Mouse (Mus musculus): Measurements from ENCODE around the gene Nup50. TPM values are rescaled to one million over a fixed set of nuclear protein-coding genes. Genes with fewer than 3 reads are reported as not detected.
A peak's percentile ranks its signal among the peaks of the same experiment; 100 is the strongest.

Gene Nup50
- polyA plus RNA-seq, 1 experiment from 2014 or later: 40.5 TPM

DNA sequence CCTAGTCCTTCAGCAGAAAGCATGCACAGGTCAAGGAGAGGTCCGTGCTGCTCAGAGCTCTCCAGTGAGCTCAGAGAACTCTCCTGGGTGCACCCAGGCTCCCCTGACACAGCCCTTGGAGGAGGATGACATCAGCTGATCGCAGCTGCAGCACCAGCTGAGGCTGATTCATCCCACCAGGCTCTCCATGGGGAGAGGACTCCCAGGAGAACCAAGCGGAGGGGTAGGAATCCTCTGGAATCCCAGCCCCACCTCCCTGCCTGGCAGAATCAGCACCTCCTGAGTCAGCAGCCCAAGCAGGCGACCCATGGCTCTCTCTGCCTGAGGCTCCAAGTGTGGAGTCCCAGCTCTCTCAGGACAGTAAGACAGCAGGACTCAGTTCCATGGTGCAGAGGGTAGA, 52.5 kb downstream of the Nup50 start:
- no peak; the same call in 1 of the 2 replicates for ATAC-seq (ENCODE audit: insufficient number of reproducible peaks, insufficient read depth, low FRiP score, low read depth)
- Histone ChIP-seq H3K4me2 (replicated peaks; ENCODE audit: low read depth, low read length) (no peak overlapping the region), H3K9me3 (ENCODE audit: control insufficient read depth, low read depth, low read length) (no peaks in the 10 kb centered on the region), H3K27ac (ENCODE audit: low read length) (no peak overlapping the region), H3K36me3 (ENCODE audit: control insufficient read depth, insufficient read depth, low read length) (no peaks in the 10 kb centered on the region), H3K9ac (replicated peaks; ENCODE audit: low read depth, low read length) (no peak overlapping the region), H3K4me1 (ENCODE audit: control insufficient read depth, insufficient read depth, low read length) (no peaks in the 10 kb centered on the region), H3K4me3 (ENCODE audit: low read depth, low read length) (no peak overlapping the region), H3K27me3 (ENCODE audit: control insufficient read depth, insufficient read depth, low read length) (no peaks in the 10 kb centered on the region)
- 29% methylated on average over 4 of the region's 4 CpGs for WGBS

GRCm38 (mm10) chr15:84981609-84982313, 58.5 kb downstream of the Nup50 start:
- Histone ChIP-seq H3K9me3 (ENCODE audit: control insufficient read depth, low read depth, low read length) (no peaks in the 10 kb centered on the region), H3K27ac (ENCODE audit: low read length) (no peak overlapping the region), H3K4me3 (ENCODE audit: low read depth, low read length) (no peak overlapping the region), H3K4me2 (replicated peaks; ENCODE audit: low read depth, low read length) (no peak overlapping the region), H3K4me1 (ENCODE audit: control insufficient read depth, insufficient read depth, low read length) (peaks cover 5% of the 10 kb centered on the region; the same call in 1 of the 2 replicates), H3K36me3 (ENCODE audit: control insufficient read depth, insufficient read depth, low read length) (no peaks in the 10 kb centered on the region), H3K9ac (replicated peaks; ENCODE audit: low read depth, low read length) (no peak overlapping the region), H3K27me3 (ENCODE audit: control insufficient read depth, insufficient read depth, low read length) (no peaks in the 10 kb centered on the region)
- WGBS: 79% methylated on average over 9 of the region's 9 CpGs
- no peak for ATAC-seq (ENCODE audit: insufficient number of reproducible peaks, insufficient read depth, low FRiP score, low read depth)

GRCm38 (mm10) chr15:84982888-84983287, 59.7 kb downstream of the Nup50 start:
- Histone ChIP-seq H3K4me3 (ENCODE audit: low read depth, low read length) (no peak overlapping the region), H3K27ac (ENCODE audit: low read length) (no peak overlapping the region), H3K4me2 (replicated peaks; ENCODE audit: low read depth, low read length) (no peak overlapping the region), H3K9me3 (ENCODE audit: control insufficient read depth, low read depth, low read length) (no peaks in the 10 kb centered on the region), H3K36me3 (ENCODE audit: control insufficient read depth, insufficient read depth, low read length) (no peaks in the 10 kb centered on the region), H3K27me3 (ENCODE audit: control insufficient read depth, insufficient read depth, low read length) (no peaks in the 10 kb centered on the region), H3K9ac (replicated peaks; ENCODE audit: low read depth, low read length) (no peak overlapping the region), H3K4me1 (ENCODE audit: control insufficient read depth, insufficient read depth, low read length) (peaks cover 9% of the 10 kb centered on the region; the same call in 1 of the 2 replicates)
- ATAC-seq (ENCODE audit: insufficient number of reproducible peaks, insufficient read depth, low FRiP score, low read depth): no peak
- WGBS: 83% methylated on average over 3 of the region's 3 CpGs

DNA sequence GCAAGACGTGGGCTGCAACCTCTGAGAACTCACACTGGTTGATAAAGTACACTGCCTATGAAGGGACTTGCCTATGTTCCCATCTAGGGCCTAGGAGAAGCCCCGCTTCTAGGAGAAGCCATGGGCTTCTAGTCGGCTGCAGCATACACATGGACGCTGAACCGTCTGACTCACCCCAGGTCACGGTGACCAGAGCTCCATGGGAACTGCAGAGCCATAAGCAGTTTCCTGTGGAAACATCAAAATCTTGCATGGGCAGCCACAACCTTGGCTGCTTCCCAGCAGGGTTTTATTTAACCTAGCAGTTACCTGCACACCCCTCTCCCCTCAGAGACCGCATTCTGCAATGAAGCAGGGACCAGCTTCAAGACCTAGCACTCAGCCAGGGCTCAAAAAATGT, 60.5 kb downstream of the Nup50 start:
- Histone ChIP-seq H3K4me3 (ENCODE audit: low read depth, low read length) (no peak overlapping the region), H3K27me3 (ENCODE audit: control insufficient read depth, insufficient read depth, low read length) (no peaks in the 10 kb centered on the region), H3K36me3 (ENCODE audit: control insufficient read depth, insufficient read depth, low read length) (no peaks in the 10 kb centered on the region), H3K27ac (ENCODE audit: low read length) (no peak overlapping the region), H3K9ac (replicated peaks; ENCODE audit: low read depth, low read length) (no peak overlapping the region), H3K4me2 (replicated peaks; ENCODE audit: low read depth, low read length) (no peak overlapping the region), H3K9me3 (ENCODE audit: control insufficient read depth, low read depth, low read length) (no peaks in the 10 kb centered on the region), H3K4me1 (ENCODE audit: control insufficient read depth, insufficient read depth, low read length) (peaks cover 13% of the 10 kb centered on the region; the same call in 1 of the 2 replicates)
- no peak for ATAC-seq (ENCODE audit: insufficient number of reproducible peaks, insufficient read depth, low FRiP score, low read depth)
- WGBS: 82% methylated on average over 7 of the region's 7 CpGs

DNA sequence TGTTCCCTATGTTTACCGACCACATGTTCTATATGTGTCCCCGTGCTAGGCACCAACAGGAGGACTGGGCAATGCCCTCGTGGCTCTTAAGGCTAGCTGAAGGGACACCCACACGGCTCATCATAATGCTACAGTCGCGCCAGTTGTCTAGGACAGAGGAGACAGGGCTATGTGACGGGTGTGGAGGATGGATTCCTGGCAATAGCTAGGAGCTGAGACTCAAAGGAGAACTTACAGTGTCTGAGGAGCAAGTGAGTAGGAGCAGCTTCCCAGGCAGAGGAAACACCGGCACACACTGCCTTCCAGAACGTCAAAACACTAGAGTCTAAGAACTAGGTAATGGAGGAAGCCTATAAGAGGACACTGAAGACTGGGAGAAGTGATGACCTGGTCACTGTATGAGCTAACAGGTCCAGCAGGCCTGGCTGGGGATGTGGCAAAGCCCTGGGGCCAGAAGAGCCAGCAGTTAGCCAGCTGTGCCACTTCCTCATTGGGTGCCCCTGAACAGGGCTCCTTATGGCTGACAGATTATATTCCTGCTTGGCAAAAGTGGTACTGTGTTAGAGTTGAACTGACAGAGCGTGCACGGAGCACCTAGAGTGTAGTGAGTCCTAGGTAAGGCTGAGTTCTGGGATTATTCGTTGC, 62.4 kb downstream of the Nup50 start:
- WGBS: 85% methylated on average over 12 of the region's 12 CpGs
- no peaks in the 10 kb centered on the region for H3K9me3 ChIP-seq (ENCODE audit: control insufficient read depth, low read depth, low read length)
- no peak overlapping the region for H3K4me3 ChIP-seq (ENCODE audit: low read depth, low read length)
- no peaks in the 10 kb centered on the region for H3K27me3 ChIP-seq (ENCODE audit: control insufficient read depth, insufficient read depth, low read length)
- H3K36me3 ChIP-seq (ENCODE audit: control insufficient read depth, insufficient read depth, low read length): no peaks in the 10 kb centered on the region
- H3K27ac ChIP-seq (ENCODE audit: low read length): no peak overlapping the region
- H3K4me2 ChIP-seq (replicated peaks; ENCODE audit: low read depth, low read length): no peak overlapping the region
- ATAC-seq (ENCODE audit: insufficient number of reproducible peaks, insufficient read depth, low FRiP score, low read depth): no peak
- no peak overlapping the region for H3K9ac ChIP-seq (replicated peaks; ENCODE audit: low read depth, low read length)
- peaks cover 13% of the 10 kb centered on the region; the same call in 1 of the 2 replicates for H3K4me1 ChIP-seq (ENCODE audit: control insufficient read depth, insufficient read depth, low read length)

DNA sequence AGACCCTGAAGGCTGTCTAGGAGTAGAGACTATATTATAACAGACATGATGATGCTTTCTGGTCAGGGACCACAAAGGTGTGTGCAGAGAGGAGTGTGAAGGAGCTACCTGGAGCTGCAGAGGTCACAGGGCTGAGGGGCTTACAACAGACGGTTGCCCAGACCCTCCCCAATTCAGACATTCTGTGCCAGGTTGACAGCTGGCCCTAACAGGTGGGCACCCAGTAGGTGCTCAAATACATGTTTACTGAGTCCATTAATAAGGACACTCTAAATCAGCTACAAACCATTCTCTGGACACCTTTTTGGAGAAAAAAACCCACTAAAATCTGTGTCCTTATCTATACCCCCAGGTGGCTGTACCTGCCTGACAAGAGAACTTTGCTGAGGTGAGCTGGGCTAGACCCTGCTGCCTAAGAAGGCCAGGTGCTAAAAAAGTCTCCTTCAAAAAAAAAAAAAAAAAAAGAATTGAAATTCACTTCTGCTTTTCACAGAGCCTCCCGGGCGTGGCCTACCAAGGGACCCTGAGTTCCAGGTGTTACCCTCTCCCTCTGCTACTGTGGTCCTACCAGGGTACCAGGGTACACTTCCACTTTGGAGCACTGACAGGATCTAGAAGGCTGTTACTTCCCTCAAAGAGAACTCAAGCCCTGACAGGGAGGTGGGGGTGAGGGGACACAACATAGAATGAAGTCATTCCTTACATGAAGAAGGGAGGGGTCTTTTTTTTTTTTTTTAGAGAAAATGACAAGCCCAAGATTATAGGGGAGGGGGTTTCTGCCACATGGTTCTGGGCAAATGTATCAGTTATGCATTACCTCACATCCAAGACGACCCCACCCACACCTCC, 63.2 kb downstream of the Nup50 start:
- Histone ChIP-seq H3K4me3 (ENCODE audit: low read depth, low read length) (peak overlapping the region; percentile 74), H3K27me3 (ENCODE audit: control insufficient read depth, insufficient read depth, low read length) (no peaks in the 10 kb centered on the region), H3K27ac (ENCODE audit: low read length) (no peak overlapping the region), H3K36me3 (ENCODE audit: control insufficient read depth, insufficient read depth, low read length) (no peaks in the 10 kb centered on the region), H3K9ac (replicated peaks; ENCODE audit: low read depth, low read length) (peak overlapping the region; percentile 88; the same call in 1 of the 2 replicates), H3K4me2 (replicated peaks; ENCODE audit: low read depth, low read length) (peak overlapping the region; percentile 85), H3K9me3 (ENCODE audit: control insufficient read depth, low read depth, low read length) (no peaks in the 10 kb centered on the region), H3K4me1 (ENCODE audit: control insufficient read depth, insufficient read depth, low read length) (peaks cover 13% of the 10 kb centered on the region; the same call in 1 of the 2 replicates)
- ATAC-seq (ENCODE audit: insufficient number of reproducible peaks, insufficient read depth, low FRiP score, low read depth): no peak
- 59% methylated on average over 4 of the region's 4 CpGs for WGBS

- Histone ChIP-seq H3K27me3 (ENCODE audit: control insufficient read depth, insufficient read depth, low read length) (no peaks in the 10 kb centered on the region), H3K9me3 (ENCODE audit: control insufficient read depth, low read depth, low read length) (no peaks in the 10 kb centered on the region), H3K4me1 (ENCODE audit: control insufficient read depth, insufficient read depth, low read length) (peaks cover 13% of the 10 kb centered on the region; the same call in 1 of the 2 replicates), H3K9ac (replicated peaks; ENCODE audit: low read depth, low read length) (peak overlapping the region; percentile 88), H3K36me3 (ENCODE audit: control insufficient read depth, insufficient read depth, low read length) (no peaks in the 10 kb centered on the region), H3K4me3 (ENCODE audit: low read depth, low read length) (peak overlapping the region; percentile 74), H3K27ac (ENCODE audit: low read length) (peak overlapping the region; percentile 48), H3K4me2 (replicated peaks; ENCODE audit: low read depth, low read length) (peak overlapping the region; percentile 85)
- peak; percentile 66 for ATAC-seq (ENCODE audit: insufficient number of reproducible peaks, insufficient read depth, low FRiP score, low read depth)
- under 1% methylated on average over 40 of the region's 53 CpGs for WGBS
Measured at GRCm38 (mm10) chr15:84987020-84987815, 64.0 kb downstream of the Nup50 start.
